Mouse (Mus musculus): ENCODE results near the gene Cacna1d.

Cacna1d gene

GRCm38 (mm10) chr14:30457897-30458296, 33.4 kb downstream of the Cacna1d start:
- no peak for DNase-seq

GRCm38 (mm10) chr14:30457436-30457835, 33.8 kb downstream of the Cacna1d start:
- no peak for DNase-seq

- DNase-seq = no peak
These were observed 35.3 kb downstream of the Cacna1d start for GRCm38 (mm10) chr14:30455801-30456595.

- no peak for DNase-seq
These were observed 51.3 kb downstream of the Cacna1d start for GRCm38 (mm10) chr14:30439915-30440314.

GRCm38 (mm10) chr14:30435316-30435715, 55.9 kb downstream of the Cacna1d start:
- no peak for DNase-seq

- no peak for DNase-seq
These were observed 60.8 kb downstream of the Cacna1d start for GRCm38 (mm10) chr14:30430446-30430845.

- no peak for DNase-seq
These were observed 61.2 kb downstream of the Cacna1d start for GRCm38 (mm10) chr14:30430026-30430425.

- DNase-seq = no peak
These were observed 61.6 kb downstream of the Cacna1d start for GRCm38 (mm10) chr14:30429606-30430005.

GRCm38 (mm10) chr14:30428757-30429156, 62.5 kb downstream of the Cacna1d start:
- DNase-seq = no peak

- peak; percentile 34 for DNase-seq
These were observed 65.4 kb downstream of the Cacna1d start for GRCm38 (mm10) chr14:30425876-30426275.

GRCm38 (mm10) chr14:30425175-30425574, 66.1 kb downstream of the Cacna1d start:
- DNase-seq = no peak

- DNase-seq = no peak
These were observed 66.6 kb downstream of the Cacna1d start for GRCm38 (mm10) chr14:30424638-30425037.

- DNase-seq = no peak
These were observed 68.7 kb downstream of the Cacna1d start for GRCm38 (mm10) chr14:30422376-30423140.

- no peak for DNase-seq
These were observed 71.8 kb downstream of the Cacna1d start for GRCm38 (mm10) chr14:30419458-30419857.

GRCm38 (mm10) chr14:30419046-30419445, 72.2 kb downstream of the Cacna1d start:
- DNase-seq = no peak

GRCm38 (mm10) chr14:30415830-30416229, 75.4 kb downstream of the Cacna1d start:
- DNase-seq = no peak

- no peak for DNase-seq
These were observed 77.1 kb downstream of the Cacna1d start for GRCm38 (mm10) chr14:30414131-30414530.

GRCm38 (mm10) chr14:30409331-30409730, 81.9 kb downstream of the Cacna1d start:
- no peak for DNase-seq

GRCm38 (mm10) chr14:30405456-30406225, 85.6 kb downstream of the Cacna1d start:
- DNase-seq = no peak

GRCm38 (mm10) chr14:30378306-30378705, 112.9 kb downstream of the Cacna1d start:
- no peak for DNase-seq

- DNase-seq = no peak
These were observed 118.4 kb downstream of the Cacna1d start for GRCm38 (mm10) chr14:30372878-30373277.

- no peak for DNase-seq
These were observed 120.2 kb downstream of the Cacna1d start for GRCm38 (mm10) chr14:30371070-30371469.

GRCm38 (mm10) chr14:30367074-30367473, 124.2 kb downstream of the Cacna1d start:
- no peak for DNase-seq
